Mouse (Mus musculus) mature B cell (primary cell): Measurements from ENCODE around the gene Sgk2.
"Not testable (repeated sequence)": the region's sequence is repeated elsewhere in the genome, so short reads cannot be mapped to it uniquely, and the experiment has no call there.

Experiments
- in situ Hi-C: fragments of 300-500 bp; cut with MboI; formaldehyde crosslinking; loops from 2 replicates; pipeline ENCODE4 v1.14.3; 2019

The Sgk2 gene

DNA sequence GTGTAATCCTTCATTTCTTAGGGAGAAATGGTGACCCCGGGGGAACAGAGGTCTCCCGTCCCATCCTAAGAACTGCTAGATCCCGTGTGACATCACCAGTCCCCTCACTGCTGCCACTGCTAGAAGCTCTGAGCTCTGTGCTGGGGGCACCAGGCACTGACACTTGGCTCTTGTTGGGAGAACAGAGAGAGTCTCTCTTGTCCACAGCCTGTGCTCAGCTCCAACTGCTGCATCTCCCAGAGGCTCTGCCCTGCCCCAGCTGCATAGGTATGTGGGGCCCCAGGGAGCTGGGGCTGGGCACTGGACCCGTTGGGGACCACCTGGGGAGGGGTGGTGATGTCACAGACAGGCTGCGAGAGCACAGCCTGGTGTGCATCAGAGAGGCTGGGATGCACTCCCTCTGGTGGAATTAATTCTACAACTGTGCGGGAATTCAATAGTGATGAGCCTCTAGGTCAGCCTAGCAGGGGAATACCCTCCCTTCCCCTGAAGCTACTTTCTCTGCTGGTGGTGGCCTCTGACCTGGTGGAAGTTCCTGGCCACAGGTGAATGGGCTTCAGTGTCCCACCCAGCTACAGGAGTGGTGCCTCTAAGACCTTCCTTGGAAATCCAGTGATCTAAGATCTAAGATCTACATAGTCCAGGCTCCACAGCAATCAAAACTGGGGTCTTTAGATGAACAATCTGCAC, 4.4 kb downstream of the Sgk2 start:
- in situ Hi-C loops: no loop called here

DNA sequence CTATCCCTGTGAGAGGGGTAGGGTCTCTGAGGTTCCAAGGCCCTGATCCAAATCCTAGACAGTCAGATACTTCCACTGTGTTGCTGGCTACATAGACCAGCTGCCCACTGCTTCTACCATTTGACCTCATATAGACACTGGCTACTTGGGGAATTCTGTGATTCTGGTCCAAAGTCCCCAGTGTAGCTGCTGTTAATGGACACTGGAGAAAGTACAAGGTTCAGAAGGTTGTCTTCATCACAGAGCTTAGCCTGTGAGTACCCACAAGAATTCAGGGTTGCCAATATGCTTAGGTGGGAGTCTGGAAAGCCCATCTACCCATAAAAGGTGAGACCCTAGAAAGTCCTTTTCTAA, 4.9 kb downstream of the Sgk2 start:
- in situ Hi-C loops: no loop called here

DNA sequence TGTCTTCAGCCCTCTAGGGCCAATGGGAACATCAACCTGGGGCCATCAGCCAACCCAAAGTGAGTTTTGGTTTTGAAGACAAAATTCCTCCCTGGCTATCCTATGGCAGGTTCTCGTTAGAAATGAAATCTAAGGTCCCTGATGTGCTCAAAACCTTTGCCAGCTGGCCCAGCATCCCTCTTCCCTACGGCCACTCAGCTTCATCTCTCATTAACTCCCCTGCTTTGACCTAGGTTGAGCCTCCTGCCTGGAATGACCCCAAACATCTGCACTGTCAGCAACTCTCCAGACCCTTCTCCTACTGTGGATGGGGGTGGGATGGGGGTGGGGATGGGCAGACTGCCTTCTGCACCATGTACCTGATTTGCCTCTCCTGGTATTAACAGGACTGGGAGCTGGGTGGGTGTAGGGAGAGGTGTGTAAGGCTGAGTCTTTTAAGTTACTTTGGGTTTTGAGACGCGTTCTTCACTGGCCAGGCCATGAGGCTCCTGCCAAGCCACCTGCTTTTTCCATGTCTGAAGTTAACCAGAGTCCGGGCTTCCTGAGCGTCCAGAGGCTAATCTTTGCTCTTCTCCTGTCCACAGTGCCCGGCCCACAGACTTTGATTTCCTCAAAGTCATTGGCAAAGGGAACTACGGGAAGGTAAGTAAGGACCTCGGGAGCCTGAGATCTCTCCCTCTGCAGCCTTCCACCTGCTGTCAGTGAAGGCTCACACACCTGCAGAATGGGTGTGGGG, 6.9 kb downstream of the Sgk2 start:
- in situ Hi-C loops: no loop called here

DNA sequence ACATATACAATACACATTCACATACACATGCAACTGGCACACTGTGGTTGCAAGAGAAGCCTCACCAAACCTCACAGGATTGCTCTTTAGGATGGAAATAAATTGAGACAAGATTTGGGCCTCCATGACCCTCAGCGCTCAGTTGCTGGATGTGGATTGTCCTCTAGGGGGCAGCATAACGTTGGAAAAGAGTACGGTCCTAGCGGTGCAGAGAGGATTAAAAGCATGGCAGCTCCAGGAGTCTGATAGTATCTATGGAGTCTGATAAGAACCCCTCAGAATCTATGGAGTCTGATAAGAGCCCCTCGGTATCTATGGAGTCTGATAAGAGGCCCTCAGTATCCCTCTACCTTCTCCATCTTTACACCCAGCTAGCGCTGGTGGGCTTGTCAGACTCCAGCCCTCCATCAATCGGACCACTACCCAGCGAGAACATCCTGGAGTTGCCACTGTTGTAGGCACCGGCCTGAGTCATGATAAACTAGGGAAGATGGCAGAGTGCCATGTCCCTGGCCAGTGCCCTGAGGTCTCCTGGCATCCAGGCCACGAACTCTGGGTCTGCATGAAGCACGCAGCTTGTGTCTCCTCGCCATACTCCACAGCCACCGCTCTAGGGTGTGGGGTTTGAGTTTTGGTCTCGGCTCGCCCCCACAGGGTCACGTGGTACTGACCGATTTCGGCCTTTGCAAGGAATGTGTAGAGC, 11.5 kb downstream of the Sgk2 start:
- in situ Hi-C loops: no loop called here

DNA sequence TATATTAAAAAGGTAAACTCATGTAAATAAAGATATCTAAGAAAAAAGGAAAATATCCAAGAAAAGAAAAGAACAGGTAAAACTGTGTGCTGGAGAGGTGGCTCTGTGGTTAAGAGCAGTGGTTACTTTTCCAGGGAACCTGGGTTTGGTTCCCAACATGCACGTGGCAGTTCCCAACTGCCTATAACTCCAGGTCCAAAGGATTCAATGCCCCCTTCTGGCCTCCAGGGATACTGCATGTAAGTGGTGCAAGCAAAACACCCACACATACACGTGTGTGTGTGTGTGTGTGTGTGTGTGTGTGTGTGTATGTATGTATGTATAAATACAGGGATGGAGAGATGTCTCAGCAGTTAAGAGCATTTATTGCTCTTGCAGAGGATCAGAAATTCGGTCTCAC, 12.6 kb downstream of the Sgk2 start:
- in situ Hi-C loops: no loop called here

DNA sequence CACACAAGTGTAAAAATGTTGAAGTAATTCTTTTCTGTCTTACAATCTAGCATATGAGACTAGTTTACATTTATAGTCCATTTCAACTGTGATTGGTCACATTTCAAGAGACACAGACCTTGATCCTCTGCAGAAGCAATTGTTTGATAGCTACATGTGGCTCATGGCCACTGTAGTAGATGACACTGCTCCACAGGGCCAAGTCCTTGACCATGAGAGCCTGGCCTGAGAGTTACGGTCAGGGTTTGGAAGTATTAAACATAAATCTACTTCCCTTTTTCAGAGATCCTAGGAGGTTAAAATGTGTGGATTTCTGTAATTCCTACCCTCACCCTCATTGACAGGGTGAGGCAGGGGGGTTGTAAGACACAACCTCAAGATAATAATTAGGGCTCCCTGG, 13.9 kb downstream of the Sgk2 start:
- in situ Hi-C loops: no loop called here

DNA sequence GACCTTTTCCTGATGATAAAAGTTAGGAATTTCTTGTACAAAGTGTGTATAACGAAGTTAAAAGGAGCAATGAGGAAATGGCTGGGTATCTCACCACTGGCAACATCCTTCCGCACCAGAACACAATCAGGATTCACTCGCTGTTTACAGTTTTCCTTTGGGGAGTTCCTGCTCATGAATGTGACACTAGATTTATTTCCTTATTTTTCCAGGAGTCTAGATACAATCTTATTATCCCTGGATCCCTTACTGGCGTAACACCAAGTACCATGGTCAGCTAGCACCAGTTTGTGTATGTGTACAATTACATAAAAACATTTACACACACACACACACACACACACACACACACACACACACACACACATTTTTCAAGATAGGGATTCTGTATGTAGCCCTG, 20.2 kb downstream of the Sgk2 start:
- in situ Hi-C loops: no loop called here

DNA sequence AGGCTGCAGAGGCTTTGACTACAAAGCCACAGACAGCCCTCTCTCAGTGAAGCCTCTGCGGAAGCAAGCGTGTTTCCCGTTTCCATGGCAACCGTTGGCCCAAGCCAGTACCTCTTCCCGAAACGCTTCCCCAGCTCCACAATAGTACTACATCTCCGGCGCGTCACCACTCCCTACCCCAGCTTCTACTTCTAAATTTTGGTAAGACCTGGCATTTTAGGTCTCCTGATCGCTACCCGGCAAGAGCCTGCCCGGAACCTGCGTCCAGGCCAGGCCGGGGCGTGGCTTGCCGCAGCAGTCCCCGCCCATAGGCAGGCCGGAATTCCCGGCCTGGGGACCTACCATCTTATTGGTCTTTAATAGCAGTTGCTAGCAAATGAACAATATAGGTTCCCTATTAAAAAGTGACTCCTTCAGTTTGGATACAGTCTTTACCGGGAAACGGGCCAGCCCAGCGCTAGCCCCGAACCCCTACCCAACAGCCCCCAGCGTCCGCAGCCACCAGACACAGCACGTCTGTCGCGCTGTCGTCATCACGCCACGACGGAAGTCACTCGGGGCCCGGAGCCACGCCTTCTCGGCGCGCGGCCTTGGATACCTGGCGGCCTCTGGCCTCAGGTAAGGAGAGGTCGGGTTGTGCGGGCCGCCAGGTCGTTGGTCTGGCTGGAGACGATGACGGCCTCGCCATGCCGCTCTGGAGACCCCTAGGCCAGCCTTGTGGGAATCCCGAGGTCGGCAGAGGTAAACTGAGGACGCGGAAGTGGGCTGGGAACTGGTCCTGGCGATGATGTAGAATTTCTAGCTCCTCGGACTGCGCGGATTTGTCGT, 30.0 kb downstream of the Sgk2 start, which contains the start of gene Ift52:
Gene Ift52, plus strand, starts transcription at position 439 of the 828 bp plus-strand sequence.
- in situ Hi-C loops: no loop called here

DNA sequence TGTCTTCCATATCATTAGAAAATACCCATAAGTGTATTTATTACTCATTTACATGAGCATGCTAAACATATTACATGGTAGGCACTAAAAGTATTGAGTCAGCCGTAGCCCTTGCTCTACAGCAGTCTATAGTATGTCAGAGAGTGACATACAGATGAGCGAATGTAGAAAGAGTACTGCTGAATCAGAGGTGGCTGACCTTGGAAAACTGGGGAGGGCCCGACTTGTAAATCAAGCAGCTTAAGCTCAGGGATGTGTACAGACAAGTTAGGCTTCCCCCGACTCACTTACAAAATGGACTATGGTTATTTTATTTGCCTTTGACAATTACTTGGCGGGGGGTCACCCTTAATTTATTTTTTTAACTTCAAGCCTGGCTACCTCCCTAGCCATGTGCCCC, 44.2 kb downstream of the Sgk2 start:
- in situ Hi-C loops: no loop called here

DNA sequence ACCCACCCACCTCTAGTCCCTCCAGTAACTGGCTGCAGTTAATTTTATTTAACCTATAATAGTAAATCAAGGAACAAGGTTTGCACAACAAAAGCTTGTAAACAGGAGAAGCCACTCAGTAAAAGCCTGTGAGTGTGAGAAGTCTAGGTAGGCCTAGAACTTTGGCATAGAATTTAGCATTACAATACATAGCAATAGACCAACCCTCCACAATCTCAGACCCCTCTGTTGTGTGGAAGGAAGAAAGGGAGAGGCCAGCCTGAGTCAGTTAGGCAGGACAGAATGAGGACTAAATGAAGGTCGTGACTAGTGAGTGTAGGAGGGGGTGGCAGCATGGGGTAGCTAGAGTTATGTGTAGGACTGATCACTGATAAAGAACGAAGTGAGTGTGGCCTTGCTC, 44.6 kb downstream of the Sgk2 start:
- in situ Hi-C loops: no loop called here

DNA sequence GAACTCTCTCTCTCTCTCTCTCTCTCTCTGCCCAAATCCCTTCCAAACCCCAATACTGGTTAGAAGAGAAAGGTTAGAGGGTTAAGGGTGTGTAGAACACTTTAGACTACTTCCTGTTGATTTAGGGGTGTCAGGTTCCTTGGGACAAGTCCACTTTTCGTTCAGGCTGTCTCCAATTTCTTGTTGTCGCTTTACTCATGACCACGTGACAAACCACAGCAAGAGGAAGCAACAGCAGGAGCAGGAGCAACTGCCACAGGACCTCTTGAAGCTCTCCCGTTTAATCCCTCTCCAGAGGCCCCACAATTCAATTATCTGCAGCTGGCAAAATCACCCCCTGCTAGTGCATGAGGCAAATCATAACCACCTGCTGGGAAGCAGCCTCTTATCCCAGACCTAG, 45.5 kb downstream of the Sgk2 start:
- in situ Hi-C loops: no loop called here

DNA sequence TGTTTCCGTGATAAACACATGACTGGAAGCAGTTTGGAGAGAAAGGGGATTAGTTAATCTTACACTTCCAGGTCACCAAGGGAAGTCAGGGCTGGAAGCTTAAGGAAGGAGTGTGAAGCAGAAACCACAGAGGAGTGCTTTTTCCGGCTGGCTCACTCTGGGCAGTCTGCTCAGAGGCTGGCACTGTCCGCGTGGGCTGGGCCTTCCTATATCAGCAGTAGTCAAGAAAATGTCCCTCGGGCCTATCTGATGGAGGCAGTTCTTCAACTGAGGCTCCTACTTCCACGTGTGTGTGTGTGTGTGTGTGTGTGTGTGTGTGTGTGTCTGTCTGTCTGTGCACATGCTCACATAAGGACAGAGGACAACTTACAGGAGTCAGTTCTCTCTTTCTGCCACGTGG, 52.8 kb downstream of the Sgk2 start:
- in situ Hi-C loops: no loop called here

DNA sequence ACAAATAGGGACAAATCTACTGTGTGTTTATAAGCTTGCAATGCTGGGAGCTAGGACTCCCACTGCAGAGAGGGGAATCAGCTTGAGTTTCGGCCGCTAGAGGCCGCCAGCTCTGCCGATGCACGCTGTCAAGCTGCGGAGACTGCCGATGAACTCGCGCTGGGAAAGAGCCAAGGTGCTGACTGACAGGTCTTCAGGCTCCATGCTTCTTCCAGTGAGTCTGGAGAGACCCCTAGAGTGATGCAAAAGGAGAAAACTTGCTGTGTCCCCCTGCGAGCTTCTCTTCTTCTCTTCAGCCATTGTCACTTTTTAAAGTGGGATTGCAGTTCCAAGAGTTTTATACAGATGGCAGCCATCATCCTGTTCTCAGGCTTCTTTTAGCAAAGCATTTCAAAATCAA, 61.0 kb downstream of the Sgk2 start:
- in situ Hi-C loops: no loop called here

DNA sequence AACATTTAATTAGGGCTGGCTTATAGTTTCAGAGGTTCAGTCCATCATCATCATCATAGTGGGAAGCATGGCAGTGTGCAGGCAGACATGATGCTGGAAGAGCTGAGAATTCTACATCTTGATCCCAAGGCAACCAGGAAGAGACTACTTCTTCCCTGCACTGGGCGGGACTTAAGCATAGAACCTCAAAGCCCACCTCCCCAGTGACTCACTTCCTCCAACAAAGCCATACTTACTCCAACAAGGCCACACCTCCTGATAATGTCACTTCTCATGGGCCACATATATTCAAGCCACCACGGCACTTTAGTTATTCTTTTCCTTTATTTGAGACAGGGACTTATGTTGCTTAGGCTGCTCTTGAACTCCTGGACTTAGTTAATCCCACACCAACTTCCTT, 62.0 kb downstream of the Sgk2 start:
- in situ Hi-C loops: no loop called here

DNA sequence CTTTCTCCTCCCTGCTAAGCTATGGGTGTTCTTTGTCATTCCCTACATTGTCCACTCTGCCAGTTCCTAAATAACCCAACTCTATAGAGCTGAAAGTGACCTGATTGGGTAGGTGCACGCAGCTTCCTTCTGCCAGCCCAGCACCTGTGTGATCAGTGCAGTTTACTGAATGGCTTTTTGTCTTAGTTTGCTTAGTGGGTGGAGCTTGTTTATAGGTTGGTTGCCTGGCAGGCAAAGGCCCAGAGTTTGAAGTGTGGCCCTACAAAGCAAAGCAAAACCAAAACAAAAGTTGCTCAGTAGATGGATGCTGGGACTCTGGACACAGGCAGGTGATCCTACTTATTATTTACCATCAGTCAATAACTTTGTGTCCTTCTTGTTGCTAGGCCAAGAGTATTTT, 64.6 kb downstream of the Sgk2 start:
- in situ Hi-C loops: no loop called here

DNA sequence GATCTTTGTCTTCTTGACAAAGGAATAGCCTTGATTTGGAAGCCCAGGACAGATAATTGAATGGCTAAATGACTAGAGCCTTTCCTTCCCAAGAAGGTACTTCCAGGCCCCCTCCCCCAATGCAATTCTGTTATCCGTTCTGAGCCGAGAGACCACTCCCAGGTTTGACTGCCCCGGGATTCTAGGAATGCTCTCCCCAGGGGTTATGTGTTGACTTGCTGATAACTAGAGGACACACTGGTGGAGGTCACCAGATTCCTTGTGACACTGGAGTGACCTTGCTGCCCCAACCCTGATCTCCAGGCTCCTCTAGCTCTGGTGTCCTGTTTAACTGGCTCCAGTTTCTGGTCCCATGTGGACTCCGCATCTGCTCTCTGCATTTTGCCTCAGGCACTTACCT, 65.0 kb downstream of the Sgk2 start:
- in situ Hi-C loops: no loop called here

DNA sequence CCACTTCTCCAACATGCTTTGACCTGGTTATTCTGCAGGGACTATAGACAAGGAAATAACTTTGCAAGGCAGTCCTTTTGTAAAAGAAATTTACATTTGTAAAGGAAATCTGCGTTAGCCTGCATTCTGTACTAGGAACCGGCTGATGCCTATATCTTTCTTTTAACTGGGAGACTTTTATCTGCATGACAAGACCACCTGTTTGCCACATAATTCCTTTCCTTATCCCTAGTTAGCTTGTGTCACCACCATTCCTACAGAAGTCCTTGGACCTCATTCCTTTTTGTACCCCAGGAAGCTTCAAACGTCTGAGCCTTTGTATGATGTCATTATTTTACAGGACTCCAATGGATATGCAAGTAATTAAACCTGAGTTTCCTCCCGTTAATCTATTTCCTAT, 65.7 kb downstream of the Sgk2 start:
- in situ Hi-C loops: no loop called here

DNA sequence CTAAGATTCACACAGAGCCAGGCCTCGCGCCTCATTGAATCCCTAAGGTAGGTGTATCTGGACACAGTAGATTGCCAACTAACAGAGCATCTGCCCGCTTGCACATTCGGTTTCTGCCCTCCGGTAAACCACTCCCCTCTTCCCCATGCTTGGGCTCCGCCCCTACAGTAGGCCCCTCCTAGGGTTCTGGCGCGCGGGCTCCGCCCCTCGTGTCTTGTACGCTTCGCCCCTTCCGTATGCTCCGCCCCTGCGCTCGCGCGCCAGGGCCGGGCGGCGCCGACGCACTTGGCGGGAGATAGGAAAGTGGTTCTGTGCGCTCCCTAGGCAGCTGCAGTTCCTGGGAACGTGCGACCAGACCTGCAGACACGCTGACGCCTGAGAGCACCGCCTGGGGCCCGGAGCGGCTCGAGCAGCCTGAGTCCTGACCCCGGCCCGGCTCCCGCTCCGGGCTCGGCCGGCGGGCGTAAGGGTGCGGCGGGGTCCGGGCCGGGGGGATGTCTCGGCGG, 67.3 kb downstream of the Sgk2 start, which contains the start of gene Mybl2:
Gene Mybl2, plus strand, starts transcription at position 353 of the 506 bp plus-strand sequence.
- in situ Hi-C loops: no loop called here

DNA sequence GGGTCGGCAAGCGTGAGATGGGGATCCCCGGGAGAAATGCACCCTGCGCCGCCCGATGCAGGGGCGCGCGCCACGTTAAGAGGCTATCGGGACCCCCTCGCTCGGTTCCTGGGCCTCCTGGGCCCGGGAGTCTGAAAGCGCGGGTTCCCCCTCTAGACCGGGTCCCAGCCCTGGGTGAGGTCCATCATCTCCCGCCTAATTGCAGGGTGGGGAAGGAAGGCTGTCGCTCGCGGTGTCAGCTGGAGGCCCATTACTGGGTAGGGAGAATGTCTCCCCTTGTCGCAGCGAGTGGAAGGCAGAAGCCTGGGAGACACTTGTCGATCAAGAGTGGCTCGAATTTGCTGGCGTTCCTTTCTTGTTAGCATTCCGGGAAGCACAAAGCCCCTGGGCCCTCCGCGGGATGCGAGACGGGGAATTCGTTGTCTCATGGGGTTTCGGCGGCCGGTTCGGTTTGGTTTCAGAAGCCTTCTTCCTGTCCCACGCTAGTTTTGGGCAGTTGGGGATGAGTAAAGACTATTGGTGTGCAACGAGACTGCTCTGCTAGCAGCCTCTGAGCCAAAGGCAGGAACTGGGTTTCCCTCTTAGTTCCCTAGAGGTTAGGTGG, 67.9 kb downstream of the Sgk2 start:
- in situ Hi-C loops: no loop called here

DNA sequence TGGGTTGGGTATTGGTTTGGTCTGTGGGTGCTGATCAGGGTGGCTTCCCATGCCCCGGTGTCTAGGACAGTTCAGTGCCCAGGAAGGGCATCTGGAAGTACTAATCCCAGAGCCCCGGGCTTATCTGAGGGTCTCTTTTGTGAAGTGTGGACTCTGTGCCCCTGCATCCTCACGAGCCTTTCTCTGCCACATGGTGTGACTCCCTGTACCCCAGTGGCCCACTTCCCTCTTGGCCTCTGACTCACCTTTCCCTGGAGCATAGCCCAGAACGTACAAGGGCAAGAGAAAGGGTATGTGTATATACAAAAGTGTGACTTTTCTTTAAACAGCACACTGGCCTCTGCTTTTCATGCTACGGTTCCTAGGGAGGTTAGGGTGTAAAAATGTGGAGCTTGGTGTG, 68.6 kb downstream of the Sgk2 start:
- in situ Hi-C loops: no loop called here

DNA sequence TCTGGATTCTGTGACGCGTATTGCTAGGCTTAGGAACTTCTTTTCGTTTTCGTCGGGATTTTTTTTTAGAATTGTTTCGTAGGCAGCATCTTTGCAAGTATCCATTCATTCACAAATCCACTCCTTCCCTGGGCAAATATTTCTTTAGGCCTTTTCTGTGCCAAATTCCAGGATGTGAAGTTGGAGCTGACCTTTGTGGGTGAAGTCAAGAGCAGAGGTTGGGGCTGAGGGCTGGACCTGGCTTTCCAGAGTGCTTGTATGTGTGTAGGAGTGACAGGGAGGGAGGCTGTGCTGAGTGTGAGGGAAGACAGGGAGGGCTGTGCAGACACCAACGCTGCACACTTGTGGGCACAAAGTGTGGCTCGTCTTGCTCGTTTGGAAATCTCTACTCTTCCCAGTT, 69.5 kb downstream of the Sgk2 start:
- in situ Hi-C loops: no loop called here

DNA sequence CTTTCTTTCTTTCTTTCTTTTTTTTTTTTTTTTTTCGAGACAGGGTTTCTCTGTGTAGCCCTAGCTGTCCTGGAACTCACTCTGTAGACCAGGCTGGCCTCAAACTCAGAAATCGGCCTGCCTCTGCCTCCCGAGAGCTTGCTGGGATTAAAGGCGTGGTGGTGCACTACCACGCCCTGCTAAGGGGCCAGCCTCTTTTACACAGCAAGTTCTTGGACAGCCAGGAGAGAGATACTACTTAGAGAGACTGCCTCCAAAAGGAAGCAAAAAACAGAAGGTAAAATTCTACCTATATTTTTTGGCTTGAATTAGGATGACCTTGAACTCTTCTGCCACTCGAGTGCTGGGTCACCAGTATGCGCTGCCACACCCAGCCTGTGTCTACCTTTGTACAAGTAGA, 71.9 kb downstream of the Sgk2 start:
- in situ Hi-C loops: not testable (repeated sequence)
